Mouse (Mus musculus) liver, embryonic 15.5 days (tissue): Measurements from ENCODE around the gene Rnf217. TPM values are rescaled to one million over a fixed set of nuclear protein-coding genes. Genes with fewer than 3 reads are reported as not detected.

Source experiments
- ATAC-seq: fragments of 200-750 bp; cut with Nextera tagmentation; 2 replicates; pipeline ENCODE4 v1.8.0; 2017; ENCODE audit warnings: moderate number of reproducible peaks, mild to moderate bottlenecking, moderate library complexity; ENCODE audit not compliant: insufficient read depth
- H3K27ac ChIP-seq: fragments of 300-500 bp; sonication (generic); replicated peaks from 2 replicates; pipeline ENCODE4 v1.5.1; 2015; ENCODE audit warnings: mild to moderate bottlenecking, inconsistent platforms
- H3K27me3 ChIP-seq: fragments of 300-500 bp; sonication (generic); 2 replicates; pipeline ENCODE4 v1.6.1; 2015; ENCODE audit warnings: mild to moderate bottlenecking, inconsistent platforms
- H3K36me3 ChIP-seq: fragments of 300-500 bp; sonication (generic); replicated peaks from 2 replicates; pipeline ENCODE4 v1.6.1; 2015; ENCODE audit warnings: moderate library complexity, mild to moderate bottlenecking, inconsistent platforms
- H3K4me1 ChIP-seq: fragments of 300-500 bp; sonication (generic); replicated peaks from 2 replicates; pipeline ENCODE4 v1.6.1; 2015; ENCODE audit warnings: inconsistent platforms
- H3K4me2 ChIP-seq: fragments of 300-500 bp; sonication (generic); 2 replicates; pipeline ENCODE4 v1.6.1; 2015; ENCODE audit warnings: moderate library complexity, mild to moderate bottlenecking, inconsistent platforms
- H3K4me3 ChIP-seq: fragments of 300-500 bp; sonication (generic); replicated peaks from 2 replicates; pipeline ENCODE4 v1.5.1; 2015; ENCODE audit warnings: mild to moderate bottlenecking, inconsistent platforms
- H3K9ac ChIP-seq: fragments of 300-500 bp; sonication (generic); 2 replicates; pipeline ENCODE4 v1.6.1; 2015; ENCODE audit warnings: moderate library complexity, mild to moderate bottlenecking, inconsistent platforms
- H3K9me3 ChIP-seq: fragments of 300-500 bp; sonication (generic); replicated peaks from 2 replicates; pipeline ENCODE4 v1.6.1; 2016; ENCODE audit warnings: inconsistent platforms
- WGBS: fragments of 180-500 bp; shearing (Covaris S2); methylation state at CpG from one replicate; pipeline ENCODE4 v1.1.7; 2015; ENCODE audit warnings: mixed read lengths; ENCODE audit not compliant: insufficient replicate concordance; 5-methylcytosine and 5-hydroxymethylcytosine counted together
- polyA plus RNA-seq: library from polyadenylated mRNA; unstranded; fragments of >200 nt; fragmentation: Nextera tagmentation; extraction: Ambion mirVana; gene quantifications from 2 replicates; pipeline ENCODE4 v1.2.1, GENCODE M21; 2015

The Rnf217 gene
- polyA plus RNA-seq, 1 experiment from 2014 or later, result 0.14 TPM

- H3K36me3 ChIP-seq, result no peaks in the 10 kb centered on the region
- H3K27ac ChIP-seq, result no peak overlapping the region
- 0 out of 2 replicates have a peak, but pooled peaks cover 6% of the 10 kb centered on the region for H3K4me1 ChIP-seq
- no peak overlapping the region for H3K4me2 ChIP-seq
- no peak for ATAC-seq
- H3K9me3 ChIP-seq, result no peaks in the 10 kb centered on the region
- no peak overlapping the region for H3K9ac ChIP-seq
- peaks cover 12% of the 10 kb centered on the region; the same call in 1 of the 2 replicates for H3K27me3 ChIP-seq
- no peak overlapping the region for H3K4me3 ChIP-seq
- 63% methylated on average over 7 of the region's 7 CpGs for WGBS
Measured at GRCm38 (mm10) chr10:31444206-31444605, 164.8 kb downstream of the Rnf217 start.

Other genes with a start within 250 kb of the Rnf217 start
- 0.62 and 0.88 TPM in 2 replicates for gene Tpd52l1, start 163.2 kb downstream of the Rnf217 start, polyA plus RNA-seq